Mouse (Mus musculus) heart, postnatal 14 days (tissue): Measurements from ENCODE around the gene Myo1d. TPM values are rescaled to one million over a fixed set of nuclear protein-coding genes. Genes with fewer than 3 reads are reported as not detected.
A peak's percentile ranks its signal among the peaks of the same experiment; 100 is the strongest.

Experiments used
- DNase-seq, 2 experiments: peaks; one replicate each; pipeline ENCODE4 v3.0.0; 2021 to 2022
- intact Hi-C: fragments of 180-260 bp; cut with DNase I; formaldehyde crosslinking; loops from one replicate; pipeline ENCODE4 v1.15.1; 2025
- long read RNA-seq, 2 experiments: library from polyadenylated mRNA; stranded (forward); transcript quantifications; one replicate each; pipeline ENCODE4 v2.0.0; 2021
- total RNA-seq, 2 experiments: library from RNA; stranded (reverse); gene quantifications; 2 replicates each; pipeline ENCODE4 v1.2.3; 2021

Myo1d gene
- 10 to 100 TPM; 13.0 to 14.6 TPM for total RNA-seq
- long read RNA-seq, experiment 1, full-length matches to known transcripts: 2 of 5 reads
- long read RNA-seq, experiment 1, partial matches to known transcripts: 1 of 5 reads
- long read RNA-seq, experiment 1, other reads (novel, unspliced or antisense): 2 of 5 reads
- long read RNA-seq, experiment 2, full-length matches to known transcripts: 3 of 6 reads
- long read RNA-seq, experiment 2, partial matches to known transcripts: 1 of 6 reads
- long read RNA-seq, experiment 2, other reads (novel, unspliced or antisense): 2 of 6 reads

DNA sequence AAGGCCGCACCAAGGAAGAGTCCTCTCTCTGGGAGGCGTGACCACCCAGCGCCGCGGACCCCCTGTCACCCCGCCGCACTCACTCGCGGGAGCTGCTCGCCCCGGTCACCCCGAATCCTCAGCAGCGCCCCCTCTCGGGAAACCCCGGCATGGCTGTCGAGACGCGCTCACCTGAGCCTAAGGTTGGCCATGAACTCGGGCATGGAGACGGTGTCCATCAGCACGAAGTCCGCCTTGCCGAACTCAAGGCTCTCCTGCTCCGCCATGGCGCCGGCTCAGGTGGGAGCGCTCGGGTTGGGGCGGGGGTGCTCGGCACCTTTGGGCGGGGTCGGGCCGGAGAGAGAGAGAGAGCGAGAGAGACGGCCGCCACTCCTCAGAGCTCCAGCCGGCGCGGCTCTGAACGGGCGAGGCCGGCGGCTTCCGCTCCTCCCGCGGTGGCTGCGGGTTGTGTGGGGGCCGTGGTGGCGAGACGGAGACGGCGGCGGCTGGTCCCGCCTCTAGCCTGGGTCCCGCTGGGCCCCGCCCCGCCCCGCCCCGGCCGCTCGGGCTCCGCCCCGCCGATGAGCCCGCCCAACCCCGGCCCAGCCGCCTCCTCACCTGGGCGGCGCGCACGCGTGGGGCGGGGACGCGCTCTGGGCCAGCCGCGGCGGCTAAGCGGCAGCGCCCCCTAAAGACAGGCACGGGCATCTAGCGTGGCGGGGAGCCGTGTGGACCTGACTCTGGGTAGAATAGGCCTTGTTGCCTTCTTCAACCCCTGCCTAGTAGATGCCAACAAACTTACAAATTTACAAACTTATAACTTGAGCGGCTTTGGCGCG lies at the start of gene Myo1d:
Gene Myo1d, minus strand, starts transcription at position 499 of the 818 bp plus-strand sequence.
- intact Hi-C loops: loop anchor here (1.0 to 5.0 kb wide), 3 partner anchors 39 to 83 kb away; no protein-coding TSS in a partner anchor
- peak; percentile 93 to 95 for DNase-seq

DNA sequence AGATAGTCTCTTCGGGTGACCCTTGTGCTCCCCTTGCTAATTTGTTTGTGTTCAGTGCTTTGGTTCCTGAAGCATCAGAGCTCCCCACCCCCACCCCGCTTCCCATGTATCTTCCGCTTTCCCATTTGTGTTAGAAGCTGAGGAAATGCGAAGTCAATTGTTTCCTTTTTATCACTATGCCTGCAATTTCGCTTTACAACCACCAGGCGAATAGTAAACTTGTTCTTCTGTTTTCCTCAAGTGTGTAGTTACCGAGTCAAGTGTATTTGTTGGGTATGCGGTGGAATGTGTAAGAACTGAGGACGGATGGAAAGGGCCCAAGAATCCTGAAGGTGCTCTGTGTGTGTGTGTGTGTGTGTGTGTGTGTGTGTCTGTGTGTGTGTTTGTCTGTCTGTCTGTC lies 42.0 kb upstream of the Myo1d start:
- intact Hi-C loops: loop anchor here (2.0 kb wide), 1 partner anchor 27 kb away; no protein-coding TSS in a partner anchor
- no peak for DNase-seq

DNA sequence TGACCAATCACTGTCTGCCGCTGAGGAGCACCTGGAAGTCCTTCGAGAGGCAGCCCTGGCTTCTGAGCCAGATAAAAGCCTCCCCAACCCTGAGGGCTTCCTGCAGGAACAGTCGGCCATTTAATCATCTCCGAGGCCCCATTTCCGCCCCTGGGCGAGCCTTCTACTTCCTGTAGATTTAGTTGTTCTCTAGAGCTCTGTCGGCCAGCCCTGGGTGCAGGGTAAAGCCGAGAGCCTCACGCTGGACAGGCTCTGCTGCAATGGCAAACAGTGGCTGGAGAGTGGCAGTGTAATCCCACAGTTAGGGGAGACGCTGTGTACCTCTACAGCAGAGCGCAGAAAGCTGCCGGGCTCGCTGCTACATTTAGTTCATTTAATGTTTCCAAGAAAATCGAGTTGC lies 41.5 kb upstream of the Myo1d start:
- intact Hi-C loops: no loop called here
- peak; percentile 34 to 40 for DNase-seq

DNA sequence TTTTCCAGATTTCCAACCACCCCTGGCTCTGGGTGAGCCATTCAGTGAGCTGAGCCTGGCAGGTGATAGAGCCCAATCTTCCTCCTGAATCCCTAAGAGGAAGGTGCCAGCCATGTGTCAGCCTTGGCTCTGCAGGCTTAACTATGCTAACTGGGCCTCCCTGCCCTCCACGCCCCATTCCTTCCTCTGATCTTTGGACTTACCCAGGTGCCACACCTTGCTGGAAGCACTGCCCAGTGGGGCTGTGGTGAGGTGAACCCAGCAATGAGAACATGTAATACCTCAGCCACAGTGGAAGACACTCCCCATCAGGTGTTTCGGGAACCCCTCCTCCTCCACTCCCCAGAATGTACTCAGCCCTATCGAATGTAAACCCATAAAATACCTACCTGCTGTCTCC lies 40.3 kb upstream of the Myo1d start:
- intact Hi-C loops: no loop called here

DNA sequence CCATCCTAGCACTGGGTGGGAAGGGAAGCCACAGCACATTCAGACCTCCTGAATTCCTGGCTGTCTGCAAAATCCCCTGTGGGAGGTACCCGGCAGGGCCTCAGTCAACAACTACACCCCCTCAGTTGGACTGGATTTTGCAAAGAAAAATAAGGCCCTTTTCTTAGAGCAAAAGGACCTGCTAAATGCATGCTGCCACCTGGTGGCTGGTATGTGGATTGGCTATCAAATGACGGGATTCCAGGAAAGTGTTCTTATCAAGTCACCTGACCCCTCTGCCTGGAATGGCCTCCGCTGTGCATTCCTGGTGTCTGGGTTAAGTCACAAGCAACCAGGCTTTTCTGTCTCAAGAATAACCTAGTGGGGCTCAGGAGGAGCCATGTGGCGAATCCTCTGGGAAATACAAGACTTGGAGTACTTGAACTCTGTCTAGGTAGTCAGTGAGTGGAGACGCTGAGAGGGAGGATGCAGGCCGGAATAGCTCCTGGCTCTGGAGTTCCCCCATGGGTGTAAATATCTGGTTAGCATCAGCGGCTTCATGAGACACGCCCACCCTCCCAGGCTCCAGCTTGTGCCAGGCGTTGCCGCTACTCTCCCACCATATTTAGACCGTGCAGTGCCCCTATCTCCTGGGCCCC lies 38.4 kb upstream of the Myo1d start:
- intact Hi-C loops: loop anchor here (2.0 kb wide), 1 partner anchor 37 kb away; the partner anchor contains the start of gene Myo1d

More for the DNA sequence above, 40.3 kb upstream of the Myo1d start:
- DNase-seq: no peak

DNA sequence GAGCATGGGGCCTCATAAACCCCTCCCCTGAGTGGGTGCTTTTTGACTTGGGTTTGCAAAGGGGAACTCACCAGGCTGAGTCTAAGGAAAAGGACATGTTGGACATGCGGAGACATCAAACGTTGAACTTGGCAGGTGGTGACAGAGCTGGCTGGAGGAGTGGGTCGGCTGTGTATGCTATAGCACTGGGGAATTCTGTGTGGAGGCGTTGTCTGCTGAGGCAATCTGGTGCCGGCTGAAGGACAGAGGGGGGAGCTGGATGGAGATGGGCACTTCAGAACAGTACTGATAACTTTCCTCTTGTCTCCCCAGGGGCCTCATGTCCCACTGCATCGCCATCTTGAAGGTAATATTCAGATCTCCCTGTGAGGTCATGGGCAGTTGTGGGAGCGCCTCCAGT lies 35.5 kb upstream of the Myo1d start:
- no peak for DNase-seq
- intact Hi-C loops: no loop called here

More for the DNA sequence above, 38.4 kb upstream of the Myo1d start:
- peak; percentile 73 to 84 for DNase-seq

DNA sequence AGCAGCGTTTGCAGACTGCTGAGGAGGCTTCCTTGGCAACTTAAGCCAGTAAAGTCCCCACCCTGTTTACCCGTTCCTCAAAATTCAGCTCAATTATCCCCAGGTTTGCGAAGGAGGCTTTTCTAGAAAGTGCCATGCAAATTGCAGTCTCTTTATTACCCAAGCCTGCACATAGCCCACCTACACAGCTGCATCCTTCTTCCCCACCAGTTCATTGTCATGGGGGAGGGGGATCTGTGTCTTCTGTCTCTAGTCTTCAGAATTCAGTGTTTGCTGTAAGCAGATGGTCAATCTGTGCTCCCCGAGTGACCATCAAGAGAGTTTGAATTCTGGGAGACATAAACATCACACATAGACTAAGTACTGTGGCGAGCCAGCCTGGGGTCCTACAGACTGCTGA lies 31.3 kb upstream of the Myo1d start:
- intact Hi-C loops: no loop called here
- no peak for DNase-seq

DNA sequence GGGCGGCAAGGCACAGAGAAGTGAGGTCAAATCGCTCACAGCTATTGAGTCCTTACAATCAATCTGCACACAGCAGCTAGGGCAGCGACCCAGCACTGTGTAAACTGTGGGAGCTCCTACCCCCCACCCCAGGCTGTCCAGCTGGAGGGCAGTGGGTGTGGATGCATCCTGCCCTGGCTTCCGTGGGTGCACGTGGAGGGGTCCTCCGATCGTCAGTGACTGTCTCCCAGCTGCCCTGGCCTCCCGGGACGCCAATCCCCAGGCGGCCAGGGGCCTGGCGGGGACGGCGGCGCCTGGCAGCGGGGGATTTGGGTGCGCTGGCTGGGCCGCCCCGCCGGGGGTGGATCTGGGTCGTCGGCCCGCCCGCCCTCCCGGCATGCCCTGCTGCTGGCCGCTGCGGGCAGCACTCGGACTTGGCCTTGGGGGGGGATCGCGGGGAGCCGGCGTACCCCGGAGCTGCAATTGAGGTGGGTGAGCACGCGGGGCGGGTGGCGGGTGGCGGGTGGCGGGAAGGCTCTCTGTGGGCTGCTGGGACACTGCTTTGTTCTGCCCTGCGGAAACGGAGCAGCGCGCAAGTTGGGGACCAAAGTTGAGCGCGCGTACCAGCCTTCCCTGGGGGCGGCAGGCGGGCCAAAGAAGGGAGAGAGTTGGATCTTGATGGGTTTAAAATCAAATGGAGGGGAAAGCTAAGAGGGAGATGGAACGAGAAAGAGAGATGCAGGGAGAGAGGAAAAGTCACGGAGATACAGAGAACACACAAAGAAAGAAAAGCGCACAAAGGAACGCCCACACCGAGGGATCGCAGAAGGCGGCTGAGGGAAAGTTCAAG lies 30.4 kb upstream of the Myo1d start, which contains the start of gene Tmem98:
Gene Tmem98, plus strand, starts transcription at position 183 of the 829 bp plus-strand sequence.
- DNase-seq: peak; percentile 59 to 61
- intact Hi-C loops: no loop called here

DNA sequence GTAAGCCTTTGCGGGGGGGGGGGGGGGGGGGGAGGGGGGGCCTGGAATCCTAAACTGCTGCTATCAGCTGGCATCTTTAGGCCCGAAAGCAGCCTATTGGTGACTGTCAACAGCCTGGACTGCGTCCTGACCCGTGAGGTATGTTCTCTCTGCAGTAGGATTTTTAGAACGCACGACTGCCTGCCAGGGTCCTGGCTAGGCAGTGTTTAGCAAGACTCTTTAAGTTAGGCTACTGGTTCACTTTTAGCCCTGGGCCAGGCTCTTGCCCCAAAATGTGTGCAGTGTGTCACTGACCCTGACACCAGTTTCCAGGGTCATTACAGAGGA lies 29.8 kb upstream of the Myo1d start:
- intact Hi-C loops: no loop called here
- peak in 1 of 2 experiments; percentile 10 for DNase-seq

DNA sequence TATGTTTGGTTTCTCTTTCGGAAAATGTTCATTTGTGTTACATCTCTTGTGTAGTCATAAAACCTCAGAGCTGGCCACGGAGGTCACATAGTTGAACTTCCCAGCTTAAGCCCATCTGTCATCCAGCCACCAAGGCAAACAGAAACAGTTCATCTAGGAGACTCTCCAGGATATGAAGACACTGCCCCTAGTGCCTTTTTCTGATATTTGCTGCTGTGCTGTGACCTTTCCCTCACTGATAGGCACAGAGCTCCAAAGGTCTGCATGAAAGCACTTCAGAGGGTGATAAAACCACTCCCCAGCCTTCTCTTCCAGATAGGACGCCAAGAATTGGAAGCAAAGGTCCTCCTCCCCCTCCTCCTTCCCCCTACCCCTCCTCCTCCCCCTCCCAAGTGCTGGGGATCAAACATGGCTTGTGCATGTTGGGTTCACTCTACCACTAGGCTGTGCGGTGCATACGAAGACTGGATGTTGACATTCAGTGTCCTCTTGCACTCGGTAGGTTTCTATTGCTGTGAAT lies 28.8 kb upstream of the Myo1d start:
- intact Hi-C loops: no loop called here
- peak in 1 of 2 experiments; percentile 15 for DNase-seq

DNA sequence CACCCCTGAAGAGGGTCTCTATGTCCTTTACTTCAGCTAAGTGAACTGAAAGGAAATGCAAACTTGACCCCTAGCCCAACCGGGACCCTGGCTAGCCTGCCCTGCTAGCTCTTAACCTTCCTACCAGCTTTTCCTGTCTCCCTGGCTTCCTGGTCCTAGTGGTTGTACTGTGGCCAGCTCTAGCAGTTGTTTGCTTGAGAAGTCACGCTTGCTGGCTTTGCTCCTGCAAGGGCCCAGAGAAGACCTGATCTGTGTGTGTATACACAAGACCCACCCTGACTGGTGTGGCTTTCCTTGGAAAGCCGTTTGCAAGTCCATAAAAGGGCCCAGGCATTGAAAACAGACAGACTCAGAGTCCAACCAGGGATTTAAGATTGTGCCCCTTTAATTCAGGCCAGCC lies 22.9 kb upstream of the Myo1d start:
- peak; percentile 25 to 35 for DNase-seq
- intact Hi-C loops: no loop called here

DNA sequence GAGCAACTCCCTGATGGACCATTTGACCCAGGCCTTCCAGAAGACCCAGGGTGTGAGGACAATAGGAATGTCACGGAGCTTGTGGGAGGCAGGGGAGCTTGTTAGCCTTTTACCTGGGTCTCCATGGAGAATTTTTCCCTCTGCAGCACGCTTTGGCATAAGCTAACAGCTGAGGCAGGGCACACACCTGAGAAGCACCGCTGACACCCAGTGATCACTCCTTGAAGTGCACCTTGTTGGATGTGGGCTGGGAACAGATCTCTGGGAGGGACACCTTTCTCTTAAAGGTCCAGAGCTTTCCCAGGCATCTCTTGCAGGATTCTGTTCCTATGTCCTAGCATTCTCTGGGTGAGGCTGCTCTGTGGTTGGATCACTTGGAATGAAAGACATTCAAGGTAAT lies 20.2 kb upstream of the Myo1d start:
- intact Hi-C loops: no loop called here

DNA sequence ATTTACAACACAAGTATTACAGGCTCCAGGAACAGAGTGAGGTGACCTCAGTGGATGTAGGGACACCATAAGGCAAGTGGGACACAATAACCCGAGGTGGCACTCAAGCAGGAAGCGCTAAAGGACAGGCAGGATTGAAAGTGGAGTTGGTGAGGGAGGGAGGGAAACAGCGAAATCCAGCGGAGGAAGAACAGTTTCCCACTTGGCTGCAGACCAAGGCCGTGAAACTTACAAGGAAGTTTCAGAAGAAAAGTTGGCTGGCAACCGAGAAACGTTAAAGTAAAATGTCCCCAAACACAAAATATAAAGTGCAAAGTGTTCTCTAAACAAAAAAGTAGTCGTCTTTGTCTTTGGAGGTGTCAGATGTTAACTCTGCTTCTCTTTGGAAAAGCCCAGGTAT lies 15.6 kb upstream of the Myo1d start:
- intact Hi-C loops: no loop called here
- DNase-seq: no peak

More for the DNA sequence above, 20.2 kb upstream of the Myo1d start:
- DNase-seq: no peak

DNA sequence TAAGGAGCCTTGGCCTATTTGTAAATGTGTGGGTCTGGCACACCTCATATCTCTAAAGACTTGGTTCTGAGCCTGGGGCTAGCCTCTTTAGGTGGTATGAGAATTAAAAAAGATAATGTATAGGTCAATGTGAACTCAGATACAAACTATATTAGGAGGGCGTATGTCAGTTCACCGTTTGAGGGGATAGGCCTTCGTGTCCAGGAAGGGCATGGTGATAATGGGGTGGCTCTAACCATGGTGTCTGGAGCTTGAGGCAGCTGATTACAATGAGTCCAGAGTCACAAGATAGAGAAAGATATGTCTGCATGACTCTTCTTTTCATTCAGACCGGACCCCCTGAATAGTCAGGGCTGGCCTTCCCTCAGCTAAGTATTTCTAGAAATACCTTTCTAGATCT lies 14.5 kb upstream of the Myo1d start:
- no peak for DNase-seq
- intact Hi-C loops: no loop called here

DNA sequence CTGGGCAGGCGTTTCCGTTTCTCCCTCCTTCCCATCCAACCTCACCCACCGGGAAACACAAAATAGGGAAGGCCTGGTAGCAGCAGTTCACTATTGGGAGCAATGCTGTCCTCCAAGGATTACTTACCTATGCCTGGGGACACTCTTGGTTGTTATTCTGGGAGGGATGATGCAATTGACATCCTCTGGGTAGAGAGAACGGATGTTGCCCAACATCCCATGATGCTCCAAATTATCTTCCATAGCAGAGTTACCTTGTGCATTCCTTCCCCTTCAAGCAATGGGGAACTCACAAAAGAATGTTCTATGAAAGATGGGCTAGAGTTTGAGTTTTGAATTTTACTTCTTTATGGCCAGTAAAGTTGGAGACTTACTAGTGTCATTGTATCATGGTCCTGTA lies 13.6 kb upstream of the Myo1d start:
- DNase-seq: no peak
- intact Hi-C loops: no loop called here

DNA sequence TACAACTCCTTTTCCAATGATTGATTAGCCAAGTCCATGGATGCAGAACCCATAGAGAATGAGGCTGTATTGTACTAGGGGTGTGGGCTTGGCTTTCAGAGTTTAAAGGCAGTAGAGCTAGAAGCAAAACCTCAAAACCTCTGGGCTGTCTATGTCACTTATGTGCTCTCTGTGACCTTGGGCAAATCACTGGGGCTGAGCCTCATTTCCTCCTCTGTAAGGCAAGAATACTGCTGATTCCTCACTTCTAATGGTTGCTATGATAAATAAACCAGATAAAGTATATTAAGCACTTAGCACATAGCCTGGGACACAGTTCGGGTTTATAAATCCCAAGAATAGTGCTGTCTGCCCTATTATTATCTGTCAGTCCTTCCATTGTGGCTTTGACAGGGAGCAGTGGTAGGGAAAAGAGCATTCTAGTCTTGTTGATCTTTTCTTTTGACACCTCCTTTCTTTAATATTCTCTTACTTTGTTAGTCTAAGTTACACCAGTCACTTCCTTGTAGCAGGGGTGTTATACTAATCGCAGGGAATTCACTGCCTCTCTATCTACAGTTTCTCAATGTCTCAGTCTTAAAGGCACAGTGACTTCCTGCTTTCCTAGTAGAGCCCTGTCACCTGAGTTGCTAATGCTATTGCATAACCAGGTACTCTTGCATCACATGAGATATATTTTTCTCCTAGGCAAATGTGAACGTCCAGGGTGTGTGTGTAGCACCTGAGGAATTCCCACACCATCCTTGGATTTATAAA lies 12.0 kb upstream of the Myo1d start:
- DNase-seq: no peak
- intact Hi-C loops: no loop called here

DNA sequence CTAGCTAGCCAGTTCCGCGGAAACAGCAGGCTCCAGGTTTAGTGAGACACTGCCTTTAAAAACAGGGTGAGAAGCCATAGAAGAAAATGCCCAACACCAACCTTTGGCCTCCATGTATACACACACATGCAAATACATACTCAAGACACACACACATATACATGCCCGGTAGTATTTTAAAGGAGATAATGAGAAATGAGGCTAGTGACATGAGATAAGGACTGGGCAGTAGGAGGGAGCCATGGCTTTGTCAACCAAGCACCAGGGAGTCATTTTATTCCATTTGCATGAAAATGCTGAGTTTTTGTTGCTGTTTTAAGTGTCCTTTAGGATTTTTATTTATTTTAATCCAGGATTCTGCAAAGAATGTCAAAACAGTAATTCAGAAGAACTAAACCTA lies 10.6 kb upstream of the Myo1d start:
- intact Hi-C loops: no loop called here
- no peak for DNase-seq

DNA sequence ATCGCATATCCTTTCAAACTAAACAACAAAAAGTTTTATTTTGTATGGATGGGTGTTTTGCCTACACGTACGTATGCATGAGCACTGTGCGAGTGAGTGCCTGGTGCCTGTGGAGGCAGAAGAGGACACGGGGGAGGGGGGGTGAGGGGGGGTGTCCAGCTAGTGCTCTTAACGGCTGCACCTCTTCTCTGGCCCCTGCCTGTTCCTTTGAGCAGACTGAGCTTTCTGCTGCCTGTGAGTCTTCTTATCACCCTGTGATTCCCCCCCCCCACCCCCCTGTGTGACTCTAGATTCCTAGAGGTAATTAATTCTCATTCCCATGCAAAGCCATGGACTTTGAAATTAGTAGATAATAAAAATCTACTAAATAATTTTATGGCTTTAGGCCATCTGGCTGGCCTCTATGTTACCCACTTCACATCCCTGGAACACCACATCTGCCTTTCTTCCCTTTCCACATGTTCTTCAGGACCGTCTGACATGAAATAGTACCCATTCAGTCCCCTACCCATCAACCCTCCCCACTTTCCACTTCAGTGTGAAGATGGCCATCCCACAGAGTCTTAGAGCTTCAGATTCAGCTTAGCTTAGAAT lies 9.9 kb upstream of the Myo1d start:
- DNase-seq: no peak
- intact Hi-C loops: no loop called here

DNA sequence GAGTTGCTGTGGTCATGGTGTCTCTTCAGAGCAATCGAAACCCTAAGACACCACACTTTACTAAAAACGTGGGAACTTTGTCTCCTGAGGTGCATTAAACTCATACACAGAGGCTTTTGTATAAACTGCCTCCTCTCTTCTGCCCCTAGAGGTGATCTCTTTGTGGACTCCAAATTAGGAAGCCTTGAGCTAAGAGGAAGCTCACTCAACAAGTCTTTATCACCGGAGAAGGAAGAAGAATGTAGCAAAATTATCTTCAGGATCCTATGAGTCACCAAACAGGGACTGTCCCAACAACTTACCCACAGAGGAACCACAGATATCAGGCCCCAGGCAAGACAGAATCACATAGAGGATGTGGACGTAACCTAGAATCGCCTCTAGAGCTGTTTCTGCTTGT lies 5.8 kb upstream of the Myo1d start:
- intact Hi-C loops: no loop called here
- DNase-seq: no peak
